Mouse (Mus musculus): Measurements from ENCODE around the gene Atp5b. TPM values are rescaled to one million over a fixed set of nuclear protein-coding genes. Genes with fewer than 3 reads are reported as not detected.

The Atp5b gene
- polyA plus RNA-seq, 1 experiment from 2014 or later: 2,236 TPM

GRCm38 (mm10) chr10:128093496-128094294 is 10.6 kb downstream of the Atp5b start:
- H3K4me3 ChIP-seq: peak overlapping the region; percentile 81
- H3K36me3 ChIP-seq: peaks cover 23% of the 10 kb centered on the region
- no peaks in the 10 kb centered on the region for H3K27me3 ChIP-seq (ENCODE audit: insufficient read depth, poor library complexity, severe bottlenecking)
- no peaks in the 10 kb centered on the region for H3K9me3 ChIP-seq
- H3K4me1 ChIP-seq (replicated peaks): peaks cover 79% of the 10 kb centered on the region
- DNase-seq (ENCODE audit: low spot score): no peak
- H3K27ac ChIP-seq: peak overlapping the region; percentile 93
- 25% methylated on average over 13 of the region's 13 CpGs for WGBS

GRCm38 (mm10) chr10:128094340-128094968 is 11.4 kb downstream of the Atp5b start:
- DNase-seq (ENCODE audit: low spot score): peak; percentile 81
- Histone ChIP-seq H3K4me1 (replicated peaks) (peaks cover 79% of the 10 kb centered on the region), H3K36me3 (peaks cover 15% of the 10 kb centered on the region), H3K27ac (peak overlapping the region; percentile 93), H3K9me3 (no peaks in the 10 kb centered on the region), H3K27me3 (ENCODE audit: insufficient read depth, poor library complexity, severe bottlenecking) (no peaks in the 10 kb centered on the region), H3K4me3 (peak overlapping the region; percentile 81)
- WGBS: 11% methylated on average over 19 of the region's 19 CpGs

GRCm38 (mm10) chr10:128095003-128095636 is 12.0 kb downstream of the Atp5b start:
- Histone ChIP-seq H3K4me1 (replicated peaks) (peaks cover 73% of the 10 kb centered on the region), H3K9me3 (no peaks in the 10 kb centered on the region), H3K27me3 (ENCODE audit: insufficient read depth, poor library complexity, severe bottlenecking) (no peaks in the 10 kb centered on the region), H3K27ac (peak overlapping the region; percentile 93; the same call in 1 of the 2 replicates), H3K36me3 (peaks cover 10% of the 10 kb centered on the region), H3K4me3 (peak overlapping the region; percentile 81)
- no peak for DNase-seq (ENCODE audit: low spot score)
- WGBS: 26% methylated on average over 9 of the region's 9 CpGs

- no peak for DNase-seq (ENCODE audit: low spot score)
- peaks cover 8% of the 10 kb centered on the region; the same call in 1 of the 2 replicates for H3K36me3 ChIP-seq
Measured at GRCm38 (mm10) chr10:128096313-128096692, 13.2 kb downstream of the Atp5b start.

GRCm38 (mm10) chr10:128096693-128097586 is 13.9 kb downstream of the Atp5b start:
- Histone ChIP-seq H3K27ac (peak overlapping the region; percentile 96), H3K27me3 (ENCODE audit: insufficient read depth, poor library complexity, severe bottlenecking) (no peaks in the 10 kb centered on the region), H3K36me3 (peaks cover 11% of the 10 kb centered on the region; the same call in 1 of the 2 replicates), H3K4me3 (peak overlapping the region; percentile 98), H3K4me1 (replicated peaks) (peaks cover 59% of the 10 kb centered on the region), H3K9me3 (no peaks in the 10 kb centered on the region)
- peak; percentile 91 for DNase-seq (ENCODE audit: low spot score)
- under 1% methylated on average over 86 of the region's 86 CpGs for WGBS

More at GRCm38 (mm10) chr10:128096313-128096692, 13.2 kb downstream of the Atp5b start:
- WGBS: 21% methylated on average over 4 of the region's 4 CpGs
- peak overlapping the region; percentile 98 for H3K4me3 ChIP-seq
- peaks cover 65% of the 10 kb centered on the region for H3K4me1 ChIP-seq (replicated peaks)
- H3K27me3 ChIP-seq (ENCODE audit: insufficient read depth, poor library complexity, severe bottlenecking): no peaks in the 10 kb centered on the region
- peak overlapping the region; percentile 96 for H3K27ac ChIP-seq
- H3K9me3 ChIP-seq: no peaks in the 10 kb centered on the region

- peak; percentile 52 for DNase-seq (ENCODE audit: low spot score)
- WGBS: under 1% methylated on average over 13 of the region's 13 CpGs
- Histone ChIP-seq H3K36me3 (peaks cover 12% of the 10 kb centered on the region), H3K4me3 (peak overlapping the region; percentile 98), H3K27ac (peak overlapping the region; percentile 96), H3K9me3 (no peaks in the 10 kb centered on the region), H3K4me1 (replicated peaks) (peaks cover 53% of the 10 kb centered on the region), H3K27me3 (ENCODE audit: insufficient read depth, poor library complexity, severe bottlenecking) (no peaks in the 10 kb centered on the region)
Measured at GRCm38 (mm10) chr10:128097587-128097971, 14.5 kb downstream of the Atp5b start.

- no peak for DNase-seq (ENCODE audit: low spot score)
- H3K4me3 ChIP-seq: no peak overlapping the region
- H3K4me1 ChIP-seq (replicated peaks): no peaks in the 10 kb centered on the region
- H3K36me3 ChIP-seq: peaks cover 69% of the 10 kb centered on the region
- 95% methylated on average over 4 of the region's 4 CpGs for WGBS
- H3K27me3 ChIP-seq (ENCODE audit: insufficient read depth, poor library complexity, severe bottlenecking): no peaks in the 10 kb centered on the region
- no peak overlapping the region for H3K27ac ChIP-seq
- no peaks in the 10 kb centered on the region for H3K9me3 ChIP-seq
Measured at GRCm38 (mm10) chr10:128110103-128110761, 27.2 kb downstream of the Atp5b start.

GRCm38 (mm10) chr10:128111227-128111626 is 28.2 kb downstream of the Atp5b start:
- Histone ChIP-seq H3K36me3 (peaks cover 79% of the 10 kb centered on the region), H3K27me3 (ENCODE audit: insufficient read depth, poor library complexity, severe bottlenecking) (no peaks in the 10 kb centered on the region), H3K4me3 (no peak overlapping the region), H3K4me1 (replicated peaks) (no peaks in the 10 kb centered on the region), H3K9me3 (no peaks in the 10 kb centered on the region), H3K27ac (no peak overlapping the region)
- DNase-seq (ENCODE audit: low spot score): no peak

GRCm38 (mm10) chr10:128123833-128124232 is 40.8 kb downstream of the Atp5b start:
- 94% methylated on average over 7 of the region's 7 CpGs for WGBS
- no peak for DNase-seq (ENCODE audit: low spot score)
- Histone ChIP-seq H3K4me1 (replicated peaks) (no peaks in the 10 kb centered on the region), H3K4me3 (no peak overlapping the region), H3K9me3 (no peaks in the 10 kb centered on the region), H3K36me3 (peaks cover 99% of the 10 kb centered on the region), H3K27me3 (ENCODE audit: insufficient read depth, poor library complexity, severe bottlenecking) (no peaks in the 10 kb centered on the region), H3K27ac (no peak overlapping the region)

GRCm38 (mm10) chr10:128124831-128125230 is 41.8 kb downstream of the Atp5b start:
- Histone ChIP-seq H3K27ac (no peak overlapping the region), H3K4me1 (replicated peaks) (no peaks in the 10 kb centered on the region), H3K9me3 (no peaks in the 10 kb centered on the region), H3K36me3 (peaks cover 96% of the 10 kb centered on the region), H3K27me3 (ENCODE audit: insufficient read depth, poor library complexity, severe bottlenecking) (no peaks in the 10 kb centered on the region), H3K4me3 (no peak overlapping the region)
- 93% methylated on average over 9 of the region's 9 CpGs for WGBS
- no peak for DNase-seq (ENCODE audit: low spot score)

- no peak for DNase-seq (ENCODE audit: low spot score)
- Histone ChIP-seq H3K36me3 (peaks cover 96% of the 10 kb centered on the region), H3K27me3 (ENCODE audit: insufficient read depth, poor library complexity, severe bottlenecking) (no peaks in the 10 kb centered on the region), H3K27ac (no peak overlapping the region), H3K9me3 (no peaks in the 10 kb centered on the region), H3K4me1 (replicated peaks) (no peaks in the 10 kb centered on the region), H3K4me3 (no peak overlapping the region)
- 93% methylated on average over 14 of the region's 14 CpGs for WGBS
Measured at GRCm38 (mm10) chr10:128125951-128126350, 42.9 kb downstream of the Atp5b start.

GRCm38 (mm10) chr10:128127497-128127896 is 44.4 kb downstream of the Atp5b start:
- WGBS: 74% methylated on average over 5 of the region's 5 CpGs
- H3K4me3 ChIP-seq: no peak overlapping the region
- peak overlapping the region; percentile 62 for H3K27ac ChIP-seq
- peaks cover 95% of the 10 kb centered on the region for H3K36me3 ChIP-seq
- no peaks in the 10 kb centered on the region for H3K9me3 ChIP-seq
- no peaks in the 10 kb centered on the region for H3K4me1 ChIP-seq (replicated peaks)
- no peak for DNase-seq (ENCODE audit: low spot score)
- no peaks in the 10 kb centered on the region for H3K27me3 ChIP-seq (ENCODE audit: insufficient read depth, poor library complexity, severe bottlenecking)

Data from hindbrain, embryonic 10.5 days (tissue).